Mouse (Mus musculus) C2C12 (cell line): ENCODE data around the gene Ank2.

Experiments used
- CTCF ChIP-seq: IDR thresholded peaks from one replicate; pipeline ENCODE4 v1.5.1; 2011; ENCODE audit not compliant: control insufficient read depth, insufficient read depth, insufficient read length
- FOSL1 ChIP-seq: IDR thresholded peaks from one replicate; pipeline ENCODE4 v1.8.0; 2011; ENCODE audit warnings: mild to moderate bottlenecking, low read length; ENCODE audit not compliant: poor library complexity, insufficient read depth, severe bottlenecking
- MYOD1 ChIP-seq: IDR thresholded peaks from one replicate; pipeline ENCODE4 v1.6.1; 2011; ENCODE audit warnings: low read depth; ENCODE audit not compliant: control insufficient read depth, insufficient read length

DNA sequence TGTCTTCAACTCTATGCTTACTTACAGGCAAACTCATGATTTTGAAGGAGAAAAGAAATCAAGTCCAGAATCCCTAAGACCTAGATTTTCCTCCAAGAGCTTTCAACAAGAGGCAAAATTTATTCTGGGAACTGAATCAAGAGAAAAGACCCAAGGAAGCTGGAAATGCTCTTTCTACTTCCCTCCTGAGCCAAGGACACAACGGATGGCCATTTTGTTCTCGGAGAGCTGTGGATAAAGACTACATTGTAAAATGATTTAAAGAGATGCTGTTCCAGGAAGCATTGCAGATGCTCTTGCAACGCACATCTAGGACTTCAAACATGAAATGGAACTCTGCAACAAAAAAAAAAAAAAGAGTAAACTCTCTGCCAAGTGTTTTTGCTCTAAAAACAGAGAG lies 481.6 kb downstream of the Ank2 start:
- TF ChIP-seq MYOD1 (no peak), CTCF (no peak), FOSL1 (no peak)
